9 mouse cellular contexts compared by ENCODE assay signal in genomic region chr2:163996899-163997298, GRCm38 (mm10). TPM values are rescaled to one million over a fixed set of nuclear protein-coding genes. Genes with fewer than 3 reads are reported as not detected.
A peak's percentile ranks its signal among the peaks of the same experiment; 100 is the strongest.
DNase-seq lines count a peak whose midpoint lies in the region; ATAC-seq and TF ChIP-seq lines count a peak whose summit lies in the region.
"Had no signal": no experiment of that assay in that cellular context is flagged by ENCODE, and none has a peak within 500 bp of the region (broad histone marks: within the 10 kb centered on the region; RNA-seq: fewer than 3 reads in every experiment).

No protein-coding gene starts in this region.

- H3K36me3 ChIP-seq in heart, adult 2 months (ENCODE audit: control insufficient read depth, insufficient read depth, low read length), result peaks cover 31% of the 10 kb centered on the region
- peaks cover 10% of the 10 kb centered on the region for H3K36me3 ChIP-seq in lung, embryonic 16.5 days (ENCODE audit: control insufficient read depth, insufficient read depth, low read length)
- no peaks in the 10 kb centered on the region; the same call in 1 of the 2 replicates for H3K36me3 ChIP-seq in intestine, postnatal 0 days (ENCODE audit: control insufficient read depth, insufficient read depth)
- no peaks in the 10 kb centered on the region for H3K36me3 ChIP-seq in neural tube, embryonic 14.5 days (ENCODE audit: control insufficient read depth, insufficient read depth, low read length)

- no peak for TF ChIP-seq EP300 in heart, adult 2 months (IDR thresholded peaks at IDR 0.05; ENCODE audit: insufficient read depth, low read depth, low read length)

- H3K4me2 ChIP-seq in lung, embryonic 16.5 days (ENCODE audit: low read depth, low read length), result peak overlapping the region; percentile 19
- peak overlapping the region; percentile 28 for H3K4me2 ChIP-seq in intestine, postnatal 0 days (replicated peaks; ENCODE audit: low read depth)
- H3K4me2 ChIP-seq in neural tube, embryonic 14.5 days (ENCODE audit: low read depth, low read length), result peak overlapping the region; percentile 87; the same call in 1 of the 2 replicates

- peaks cover 21% of the 10 kb centered on the region for H3K4me1 ChIP-seq in heart, adult 2 months (ENCODE audit: control insufficient read depth, insufficient read depth, low read length)
- peaks cover 20% of the 10 kb centered on the region for H3K4me1 ChIP-seq in lung, embryonic 16.5 days (replicated peaks; ENCODE audit: control insufficient read depth, insufficient read depth, low read length)
- H3K4me1 ChIP-seq in intestine, postnatal 0 days (replicated peaks; ENCODE audit: control insufficient read depth, insufficient read depth, low read length), result 0 out of 2 replicates have a peak, but pooled peaks cover 6% of the 10 kb centered on the region
- peaks cover 21% of the 10 kb centered on the region for H3K4me1 ChIP-seq in neural tube, embryonic 14.5 days (ENCODE audit: control insufficient read depth, insufficient read depth, low read length)

- H3K4me3 ChIP-seq in heart, adult 2 months, result no peak overlapping the region
- H3K4me3 ChIP-seq in lung, embryonic 16.5 days (ENCODE audit: low read length), result no peak overlapping the region
- no peak overlapping the region for H3K4me3 ChIP-seq in intestine, postnatal 0 days (ENCODE audit: low read depth, low read length)
- H3K4me3 ChIP-seq in neural tube, embryonic 14.5 days (ENCODE audit: low read depth, low read length), result no peak overlapping the region

- no peak for ATAC-seq in lung, embryonic 16.5 days (ENCODE audit: low read depth)
- no peak for ATAC-seq in intestine, postnatal 0 days
- ATAC-seq in neural tube, embryonic 14.5 days (ENCODE audit: low read depth), result no peak
- no peak for ATAC-seq in erythroid progenitor cell, adult 5-6 weeks (replicated peaks; ENCODE audit: low FRiP score, poor library complexity, severe bottlenecking)

- peak in 1 of 2 experiments; percentile 17 for DNase-seq in heart, adult 2 months
- no peak for DNase-seq in heart, postnatal 36 days
- no peak for DNase-seq in lung, adult 18-20 months
- no peak for DNase-seq in cerebellum, adult 18-20 months
- DNase-seq: thymus, postnatal 25 days had no signal

- H3K79me2 ChIP-seq in heart, adult 2 months (replicated peaks; ENCODE audit: control insufficient read depth, insufficient read depth, low read length), result peaks cover 14% of the 10 kb centered on the region

- no peaks in the 10 kb centered on the region for H3K27me3 ChIP-seq in heart, adult 2 months (ENCODE audit: control insufficient read depth, insufficient read depth, low read length)
- H3K27me3 ChIP-seq in lung, embryonic 16.5 days (ENCODE audit: control insufficient read depth, insufficient read depth, low read depth, low read length), result no peaks in the 10 kb centered on the region
- H3K27me3 ChIP-seq in intestine, postnatal 0 days (replicated peaks; ENCODE audit: control insufficient read depth, insufficient read depth, low read length), result no peaks in the 10 kb centered on the region
- no peaks in the 10 kb centered on the region for H3K27me3 ChIP-seq in neural tube, embryonic 14.5 days (ENCODE audit: control insufficient read depth, insufficient read depth, low read length)

- H3K9ac ChIP-seq in heart, adult 2 months (ENCODE audit: low read depth, low read length), result peak overlapping the region; percentile 31; the same call in 1 of the 2 replicates
- no peak overlapping the region for H3K9ac ChIP-seq in lung, embryonic 16.5 days (ENCODE audit: low read length)
- no peak overlapping the region for H3K9ac ChIP-seq in intestine, postnatal 0 days (ENCODE audit: low read depth, low read length)
- H3K9ac ChIP-seq in neural tube, embryonic 14.5 days (replicated peaks; ENCODE audit: low read depth, low read length), result no peak overlapping the region

- no peaks in the 10 kb centered on the region for H3K9me3 ChIP-seq in lung, embryonic 16.5 days (ENCODE audit: control insufficient read depth, low read length)
- H3K9me3 ChIP-seq in intestine, postnatal 0 days (ENCODE audit: control insufficient read depth), result no peaks in the 10 kb centered on the region
- no peaks in the 10 kb centered on the region for H3K9me3 ChIP-seq in neural tube, embryonic 14.5 days (ENCODE audit: control insufficient read depth, low read length)

- TF ChIP-seq CTCF in heart, adult 2 months (IDR thresholded peaks at IDR 0.05), result no peak
- no peak for TF ChIP-seq CTCF in intestine, postnatal 0 days (IDR thresholded peaks at IDR 0.05; ENCODE audit: low read depth)

- intact Hi-C loops in heart, adult 2 months (cut with DNase I), result no loop called here
- intact Hi-C loops in heart, postnatal 36 days (cut with DNase I), result no loop called here

- no peak for TF ChIP-seq POLR2A in heart, adult 2 months (IDR thresholded peaks at IDR 0.05; ENCODE audit: insufficient read depth, low read depth, low read length)

- H3K27ac ChIP-seq in heart, adult 2 months, result no peak overlapping the region
- H3K27ac ChIP-seq in lung, embryonic 16.5 days (ENCODE audit: low read length), result no peak overlapping the region
- H3K27ac ChIP-seq in intestine, postnatal 0 days (ENCODE audit: low read depth, low read length), result no peak overlapping the region
- H3K27ac ChIP-seq in neural tube, embryonic 14.5 days (ENCODE audit: low read depth, low read length), result no peak overlapping the region

- WGBS in heart, adult 2 months, result 24% methylated on average over 5 of the region's 5 CpGs
- 45% methylated on average over 5 of the region's 5 CpGs for WGBS in lung, embryonic 16.5 days
- 60% methylated on average over 5 of the region's 5 CpGs for WGBS in intestine, postnatal 0 days
- 75% methylated on average over 5 of the region's 5 CpGs for WGBS in neural tube, embryonic 14.5 days

RNA-seq across cellular contexts. Expression of gene Ywhab, which starts 2.1 kb away (rescaled TPM):
- total RNA-seq in heart, adult 2 months (2021), result 10 to 100 TPM; 71.9 to 73.1 TPM
- polyA plus RNA-seq in heart, adult 2 months (2012; rRNA removed), result 26.8 and 37.1 TPM in 2 replicates
- total RNA-seq in heart, postnatal 36 days (2021), result 10 to 100 TPM; 76.0 to 76.3 TPM
- 294 and 308 TPM in 2 replicates for polyA plus RNA-seq in lung, embryonic 16.5 days (2015; fragmentation: Nextera tagmentation; extraction: Ambion mirVana)
- polyA plus RNA-seq in intestine, postnatal 0 days (2015; fragmentation: Nextera tagmentation; extraction: Ambion mirVana), result 180 and 186 TPM in 2 replicates
- polyA plus RNA-seq in neural tube, embryonic 14.5 days (2014; fragmentation: Nextera tagmentation; extraction: Ambion mirVana), result 466 and 481 TPM in 2 replicates
- 59.1 and 59.9 TPM in 2 replicates for total RNA-seq in erythroid progenitor cell, adult 5-6 weeks (2015; ENCODE audit: low replicate concordance)
- total RNA-seq in erythroid progenitor cell, adult 5-6 weeks (2017; ENCODE audit: low replicate concordance), result 33.0 and 34.5 TPM in 2 replicates

RNA-seq across cellular contexts. Expression of gene Pabpc1l, which starts 28.4 kb away (rescaled TPM):
- under 1 TPM; 0.32 to 0.63 TPM for total RNA-seq in heart, adult 2 months (2021)
- polyA plus RNA-seq in heart, adult 2 months (2012; rRNA removed), result 0.73 and 0.90 TPM in 2 replicates
- under 1 TPM in 1 of 2 experiments, not detected in 1; 0.89 TPM for total RNA-seq in heart, postnatal 36 days (2021)
- 0.74 and 0.77 TPM in 2 replicates for polyA plus RNA-seq in lung, embryonic 16.5 days (2015; fragmentation: Nextera tagmentation; extraction: Ambion mirVana)
- 0.88 and 0.94 TPM in 2 replicates for polyA plus RNA-seq in intestine, postnatal 0 days (2015; fragmentation: Nextera tagmentation; extraction: Ambion mirVana)
- 2.0 and 2.8 TPM in 2 replicates for polyA plus RNA-seq in neural tube, embryonic 14.5 days (2014; fragmentation: Nextera tagmentation; extraction: Ambion mirVana)
- 3.6 TPM in 1 of 2 replicates, not detected in the other for total RNA-seq in erythroid progenitor cell, adult 5-6 weeks (2015; ENCODE audit: low replicate concordance)
- total RNA-seq in erythroid progenitor cell, adult 5-6 weeks (2017; ENCODE audit: low replicate concordance), result not detected in 2 replicates

Comparison
In these comparisons a context has a peak if more than half of its experiments do, and no peak if none do; other contexts are left out.
1. H3K4me2 ChIP-seq: peak in every context shown above with its lines; median percentile 87 in neural tube, embryonic 14.5 days; 28 in intestine, postnatal 0 days; 19 in lung, embryonic 16.5 days.